Mouse (Mus musculus) stomach, postnatal 0 days (tissue): ENCODE data around the gene Dpf3. TPM values are rescaled to one million over a fixed set of nuclear protein-coding genes. Genes with fewer than 3 reads are reported as not detected.

Experiments
- ATAC-seq: fragments of 200-750 bp; cut with Nextera tagmentation; 2 replicates; pipeline ENCODE4 v1.8.0; 2017; ENCODE audit not compliant: low FRiP score, low TSS enrichment
- DNase-seq: peaks from one replicate; pipeline ENCODE4 v3.0.0-alpha.2; 2016; ENCODE audit warnings: low spot score
- H3K27ac ChIP-seq: fragments of 300-500 bp; sonication (generic); replicated peaks from 2 replicates; pipeline ENCODE4 v1.5.1; 2014; ENCODE audit warnings: mild to moderate bottlenecking, control low read depth
- H3K27me3 ChIP-seq: fragments of 300-500 bp; sonication (generic); 2 replicates; pipeline ENCODE4 v1.6.1; 2014; ENCODE audit warnings: low read length; ENCODE audit not compliant: control insufficient read depth, insufficient read depth
- H3K36me3 ChIP-seq: fragments of 300-500 bp; sonication (generic); 2 replicates; pipeline ENCODE4 v1.6.1; 2014; ENCODE audit warnings: low read length, mixed read lengths; ENCODE audit not compliant: control insufficient read depth, insufficient read depth
- H3K4me1 ChIP-seq: fragments of 300-500 bp; sonication (generic); replicated peaks from 2 replicates; pipeline ENCODE4 v1.6.1; 2014; ENCODE audit warnings: antibody characterized with exemption; ENCODE audit not compliant: control insufficient read depth, insufficient read depth
- H3K4me2 ChIP-seq: fragments of 300-500 bp; sonication (generic); replicated peaks from 2 replicates; pipeline ENCODE4 v1.6.1; 2014; ENCODE audit warnings: low read depth, mild to moderate bottlenecking, control low read depth, moderate library complexity
- H3K4me3 ChIP-seq: fragments of 300-500 bp; sonication (generic); 2 replicates; pipeline ENCODE4 v1.5.1; 2014; ENCODE audit warnings: low read depth, low read length, control low read depth
- H3K9ac ChIP-seq: fragments of 300-500 bp; sonication (generic); 2 replicates; pipeline ENCODE4 v1.6.1; 2014; ENCODE audit warnings: mild to moderate bottlenecking, low read length, control low read depth, mixed read lengths
- H3K9me3 ChIP-seq: fragments of 300-500 bp; sonication (generic); 2 replicates; pipeline ENCODE4 v1.6.1; 2016; ENCODE audit warnings: low read length; ENCODE audit not compliant: control insufficient read depth
- CTCF ChIP-seq: IDR thresholded peaks from 2 replicates; pipeline ENCODE4 v1.5.1; 2016; ENCODE audit warnings: antibody characterized with exemption, low read depth, mild to moderate bottlenecking, moderate library complexity
- EP300 ChIP-seq: optimal IDR thresholded peaks from 2 replicates; pipeline ENCODE3; 2016; ENCODE audit warnings: antibody characterized with exemption
- WGBS: fragments of 180-500 bp; shearing (Covaris S2); extraction: QIAGEN DNeasy Blood & Tissue Kit; methylation state at CpG from one replicate; pipeline ENCODE4 v1.1.7; 2014; 5-methylcytosine and 5-hydroxymethylcytosine counted together
- polyA plus RNA-seq: library from polyadenylated mRNA; unstranded; fragments of >200 nt; fragmentation: Nextera tagmentation; extraction: Ambion mirVana; gene quantifications from 2 replicates; pipeline ENCODE4 v1.2.1, GENCODE M21; 2015

The Dpf3 gene
- polyA plus RNA-seq, 1 experiment from 2014 or later, result 3.0 TPM

DNA sequence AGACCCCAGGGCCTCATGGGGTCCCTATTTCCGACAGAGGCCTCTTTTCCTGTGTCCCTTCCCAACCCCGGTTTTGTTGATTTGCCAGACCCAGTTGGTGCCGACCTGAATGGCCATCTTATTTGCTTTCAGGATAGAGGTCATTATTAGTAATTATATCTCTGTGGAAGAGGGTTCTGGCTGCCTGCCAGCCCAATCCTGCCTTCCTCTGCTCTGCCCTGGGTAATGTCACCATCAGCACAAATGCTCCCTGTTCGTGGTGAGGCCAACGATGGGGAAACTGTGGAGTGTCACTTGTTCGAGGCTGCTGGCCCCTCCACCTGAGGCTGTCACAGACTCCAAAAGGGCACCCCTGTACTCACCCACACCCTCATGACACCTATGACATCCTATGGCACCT is 278.1 kb downstream of the Dpf3 start:
- Histone ChIP-seq H3K4me1 (no peaks in the 10 kb centered on the region), H3K27me3 (no peaks in the 10 kb centered on the region), H3K9me3 (no peaks in the 10 kb centered on the region), H3K4me2 (no peak overlapping the region), H3K9ac (no peak overlapping the region), H3K27ac (no peak overlapping the region), H3K36me3 (no peaks in the 10 kb centered on the region), H3K4me3 (no peak overlapping the region)
- DNase-seq, result no peak
- TF ChIP-seq CTCF (no peak), EP300 (no peak)
- 27% methylated on average over 6 of the region's 6 CpGs for WGBS
- no peak for ATAC-seq

DNA sequence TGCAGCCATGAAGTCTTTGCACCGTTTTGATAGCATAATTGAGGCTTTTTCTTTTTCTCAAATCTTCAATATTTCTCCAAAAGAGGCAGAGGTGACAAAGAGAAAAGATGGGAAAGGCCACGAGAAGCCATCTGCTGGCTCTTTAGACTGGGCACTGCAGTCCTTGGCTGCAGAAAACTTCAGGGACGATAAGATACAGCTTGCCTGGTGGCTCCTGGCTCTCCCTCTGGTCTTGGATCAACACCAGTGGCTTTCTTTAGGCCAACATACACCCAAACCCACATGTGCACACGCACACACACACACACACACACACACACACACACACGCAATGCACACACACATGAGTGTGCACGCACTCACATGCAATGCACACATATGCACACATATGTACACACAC is 278.7 kb downstream of the Dpf3 start:
- Histone ChIP-seq H3K4me1 (no peaks in the 10 kb centered on the region), H3K36me3 (no peaks in the 10 kb centered on the region), H3K9ac (no peak overlapping the region), H3K4me3 (no peak overlapping the region), H3K4me2 (no peak overlapping the region), H3K9me3 (no peaks in the 10 kb centered on the region), H3K27me3 (no peaks in the 10 kb centered on the region), H3K27ac (no peak overlapping the region)
- ATAC-seq (no peak), DNase-seq (no peak)
- WGBS, result 64% methylated on average over 6 of the region's 6 CpGs
- no peak for TF ChIP-seq EP300
- TF ChIP-seq CTCF, result no peak

GRCm38 (mm10) chr12:83208011-83208410 is 279.5 kb downstream of the Dpf3 start:
- Histone ChIP-seq H3K4me1 (no peaks in the 10 kb centered on the region), H3K36me3 (no peaks in the 10 kb centered on the region), H3K9ac (no peak overlapping the region), H3K27ac (no peak overlapping the region), H3K9me3 (no peaks in the 10 kb centered on the region), H3K4me2 (no peak overlapping the region), H3K4me3 (no peak overlapping the region), H3K27me3 (no peaks in the 10 kb centered on the region)
- 51% methylated on average over 8 of the region's 8 CpGs for WGBS
- no peak for ATAC-seq
- TF ChIP-seq EP300, result no peak
- no peak for DNase-seq

GRCm38 (mm10) chr12:83207481-83207880 is 280.0 kb downstream of the Dpf3 start:
- DNase-seq (no peak), ATAC-seq (no peak)
- no peaks in the 10 kb centered on the region for H3K9me3 ChIP-seq
- no peaks in the 10 kb centered on the region for H3K36me3 ChIP-seq
- 71% methylated on average over 5 of the region's 5 CpGs for WGBS
- H3K4me2 ChIP-seq, result no peak overlapping the region
- H3K4me1 ChIP-seq, result no peaks in the 10 kb centered on the region
- TF ChIP-seq EP300 (no peak), CTCF (no peak)
- H3K4me3 ChIP-seq, result no peak overlapping the region
- no peak overlapping the region for H3K9ac ChIP-seq
- H3K27ac ChIP-seq, result no peak overlapping the region
- no peaks in the 10 kb centered on the region for H3K27me3 ChIP-seq

GRCm38 (mm10) chr12:83206866-83207265 is 280.6 kb downstream of the Dpf3 start:
- WGBS, result 71% methylated on average over 6 of the region's 6 CpGs
- Histone ChIP-seq H3K27me3 (no peaks in the 10 kb centered on the region), H3K36me3 (no peaks in the 10 kb centered on the region), H3K9me3 (no peaks in the 10 kb centered on the region), H3K4me2 (no peak overlapping the region), H3K27ac (no peak overlapping the region), H3K4me1 (no peaks in the 10 kb centered on the region), H3K9ac (no peak overlapping the region), H3K4me3 (no peak overlapping the region)
- no peak for DNase-seq
- ATAC-seq, result no peak
- TF ChIP-seq EP300 (no peak), CTCF (no peak)

GRCm38 (mm10) chr12:83204361-83204760 is 283.2 kb downstream of the Dpf3 start:
- no peak for TF ChIP-seq EP300
- TF ChIP-seq CTCF, result no peak
- Histone ChIP-seq H3K4me2 (no peak overlapping the region), H3K4me3 (no peak overlapping the region), H3K9ac (no peak overlapping the region), H3K36me3 (no peaks in the 10 kb centered on the region), H3K27ac (no peak overlapping the region), H3K9me3 (no peaks in the 10 kb centered on the region), H3K27me3 (no peaks in the 10 kb centered on the region), H3K4me1 (no peaks in the 10 kb centered on the region)
- no peak for DNase-seq
- WGBS, result 48% methylated on average over 5 of the region's 5 CpGs
- ATAC-seq, result no peak
